Mouse (Mus musculus): ENCODE results near the gene Limch1. TPM values are rescaled to one million over a fixed set of nuclear protein-coding genes. Genes with fewer than 3 reads are reported as not detected.

Limch1 gene
- total RNA-seq, 2 experiments from 2014 or later = 99.5 to 124 TPM

DNA sequence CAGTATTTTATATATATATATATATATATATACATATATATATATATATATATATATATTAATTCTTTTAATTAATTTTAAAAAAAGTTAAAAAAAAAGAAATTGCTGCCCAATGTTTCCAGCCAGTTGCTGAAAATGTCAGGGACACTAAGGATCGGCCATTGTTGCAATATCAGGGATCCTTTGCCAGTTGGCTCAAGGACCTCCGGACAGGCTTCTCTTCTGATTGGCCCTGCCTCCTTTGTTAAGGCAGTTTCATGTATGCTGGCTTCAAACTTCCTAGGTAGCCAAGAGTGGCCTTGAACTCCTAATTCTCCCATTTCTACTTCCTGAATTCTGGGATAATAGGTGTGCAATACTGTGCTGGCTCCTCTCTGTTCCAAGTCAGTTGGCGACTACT lies 6.3 kb upstream of the Limch1 start:
- DNase-seq (ENCODE audit: low spot score in 2 of 2) = no peak
- intact Hi-C loops (cut with DNase I) = no loop called here

GRCm38 (mm10) chr5:66745996-66746681 lies 512 bp downstream of the Limch1 start:
- intact Hi-C loops (cut with DNase I) = loop anchor here (5.0 kb wide), 1 partner anchor 151 kb away; no protein-coding TSS in a partner anchor
- DNase-seq (ENCODE audit: low spot score in 2 of 2) = peak; percentile 68 to 69

GRCm38 (mm10) chr5:66746761-66747160 lies 1.1 kb downstream of the Limch1 start:
- no peak for DNase-seq (ENCODE audit: low spot score in 2 of 2)
- intact Hi-C loops (cut with DNase I) = loop anchor here (5.0 kb wide), 1 partner anchor 151 kb away; no protein-coding TSS in a partner anchor

DNA sequence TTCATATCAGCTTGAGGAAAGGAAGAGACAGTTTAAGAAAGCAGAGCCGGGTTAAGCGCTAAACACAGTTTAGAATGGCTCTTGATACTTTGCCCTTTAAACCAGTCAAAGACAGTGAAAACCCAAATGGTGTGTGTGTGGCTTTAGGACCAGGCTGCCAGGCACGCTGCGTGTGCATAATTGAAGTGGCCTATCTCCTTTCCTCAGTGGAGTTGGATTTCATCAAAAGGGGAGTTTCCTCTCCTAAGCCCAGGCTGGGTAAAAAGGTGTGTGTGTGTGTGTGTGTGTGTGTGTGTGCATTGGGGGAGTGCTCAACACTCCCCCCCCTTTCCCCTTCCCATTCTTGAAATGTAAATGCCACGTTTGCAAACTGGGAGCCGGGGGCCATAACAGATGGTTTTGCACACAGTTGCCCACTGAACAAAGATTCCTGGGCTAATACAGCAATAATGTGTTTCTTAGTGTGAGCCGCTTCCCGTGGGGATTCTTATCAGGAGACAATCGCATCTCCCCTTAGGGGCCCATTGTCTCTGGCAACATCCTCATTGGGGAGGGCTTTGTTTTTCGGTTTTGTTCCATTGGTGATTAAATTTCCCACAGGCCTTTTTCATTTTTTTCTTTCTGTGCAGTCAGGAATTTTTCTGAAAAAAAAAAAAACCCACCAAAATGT lies 2.3 kb downstream of the Limch1 start:
- intact Hi-C loops (cut with DNase I) = loop anchor here (5.0 kb wide), 1 partner anchor 149 kb away; no protein-coding TSS in a partner anchor
- no peak for DNase-seq (ENCODE audit: low spot score in 2 of 2)

GRCm38 (mm10) chr5:66748448-66749115 lies 3.0 kb downstream of the Limch1 start:
- no peak for DNase-seq (ENCODE audit: low spot score in 2 of 2)
- intact Hi-C loops (cut with DNase I) = loop anchor here (5.0 kb wide), 1 partner anchor 149 kb away; no protein-coding TSS in a partner anchor

DNA sequence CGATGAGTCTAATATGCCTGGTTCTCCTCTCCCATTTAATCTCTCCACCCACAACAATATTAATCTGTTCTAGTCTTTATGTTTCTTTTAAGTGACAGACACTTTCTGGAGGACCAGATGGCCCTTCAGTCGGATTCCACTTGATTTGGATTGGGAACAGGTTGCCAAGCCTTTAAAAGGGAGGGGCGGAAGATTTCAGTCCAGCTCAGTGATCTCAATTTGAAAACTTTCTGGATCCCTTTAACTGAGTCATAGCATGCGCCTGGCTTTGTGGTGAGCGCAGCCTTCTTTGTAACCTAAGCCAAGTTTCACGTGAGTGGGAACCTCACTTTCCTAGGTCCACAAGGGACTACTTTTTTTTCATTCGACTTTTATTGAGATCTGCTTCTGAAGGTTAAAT lies 5.0 kb downstream of the Limch1 start:
- DNase-seq (ENCODE audit: low spot score in 2 of 2) = no peak
- intact Hi-C loops (cut with DNase I) = no loop called here

- intact Hi-C loops (cut with DNase I) = no loop called here
- DNase-seq (ENCODE audit: low spot score in 2 of 2) = no peak
Observed at GRCm38 (mm10) chr5:66751332-66751980, 5.8 kb downstream of the Limch1 start.

- no peak for DNase-seq (ENCODE audit: low spot score in 2 of 2)
- intact Hi-C loops (cut with DNase I) = no loop called here
Observed at GRCm38 (mm10) chr5:66753620-66754019, 8.0 kb downstream of the Limch1 start.

GRCm38 (mm10) chr5:66756821-66757705 lies 11.4 kb downstream of the Limch1 start:
- peak; percentile 36 to 55 for DNase-seq (ENCODE audit: low spot score in 2 of 2)
- intact Hi-C loops (cut with DNase I) = no loop called here

DNA sequence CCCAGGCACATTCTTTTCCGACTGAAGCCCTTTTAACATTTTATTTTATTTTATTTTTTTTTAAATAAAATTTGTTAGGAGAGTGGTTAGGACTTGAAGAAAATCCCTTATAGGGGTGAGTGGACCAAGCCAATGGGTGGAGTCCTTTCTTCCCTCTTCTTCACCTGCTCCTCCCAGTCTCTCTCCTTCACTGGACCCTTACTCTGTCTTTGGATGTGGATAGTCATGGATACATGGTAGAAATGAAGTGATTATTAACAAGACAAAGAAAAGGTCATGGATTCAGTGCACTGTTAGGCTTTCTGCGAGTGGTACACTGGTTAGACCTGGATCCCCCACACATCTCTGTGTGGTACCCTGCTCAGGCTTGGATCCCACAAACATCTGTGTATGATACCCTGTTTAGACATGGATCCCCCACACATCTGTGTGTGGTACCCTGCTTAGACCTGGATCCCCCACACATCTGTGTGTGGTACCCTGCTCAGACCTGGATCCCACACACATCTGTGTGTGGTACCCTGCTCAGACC lies 12.1 kb downstream of the Limch1 start:
- intact Hi-C loops (cut with DNase I) = no loop called here

DNA sequence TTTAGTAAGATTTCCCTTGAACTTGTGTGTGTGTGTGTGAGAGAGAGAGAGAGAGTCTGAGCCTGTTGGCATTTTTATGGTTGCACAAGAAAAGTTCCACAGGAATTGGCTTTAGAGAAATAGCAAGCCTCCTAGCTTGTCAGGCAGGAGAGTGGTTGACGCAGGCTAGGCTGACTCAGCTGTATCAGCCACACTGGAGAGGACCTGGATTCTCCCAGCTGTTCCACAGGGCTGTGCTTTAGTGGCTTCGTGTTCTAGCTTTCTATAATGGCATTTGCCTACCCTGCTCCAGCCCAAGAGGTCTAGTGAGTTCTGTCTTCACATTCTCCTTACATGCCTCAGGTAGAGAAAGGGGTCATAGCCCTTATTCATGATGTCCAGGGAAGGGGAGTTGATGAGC lies 13.7 kb downstream of the Limch1 start:
- intact Hi-C loops (cut with DNase I) = no loop called here
- DNase-seq (ENCODE audit: low spot score in 2 of 2) = peak in 1 of 2 experiments; percentile 45

More for the DNA sequence above, 12.1 kb downstream of the Limch1 start:
- DNase-seq (ENCODE audit: low spot score in 2 of 2) = no peak

DNA sequence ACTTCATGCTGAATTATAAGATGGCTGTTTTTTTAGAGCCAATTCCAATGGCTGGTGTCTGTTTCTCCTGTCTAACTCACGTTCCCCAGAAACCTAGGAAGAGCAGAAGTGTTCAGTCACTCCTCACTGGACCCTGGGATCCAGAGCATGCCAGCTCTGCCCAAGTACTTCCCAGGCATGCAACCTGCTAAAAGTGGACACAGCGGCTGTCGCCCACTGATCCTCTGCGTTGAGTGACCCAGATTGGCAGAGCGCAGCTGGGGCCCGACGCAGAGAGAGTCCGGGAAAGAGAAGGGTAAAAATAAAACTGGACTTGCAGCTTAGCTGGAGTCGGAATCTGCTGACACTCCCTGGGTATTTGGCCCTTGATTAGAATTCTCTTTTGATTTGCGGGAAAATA lies 15.1 kb downstream of the Limch1 start:
- intact Hi-C loops (cut with DNase I) = no loop called here
- DNase-seq (ENCODE audit: low spot score in 2 of 2) = peak in 1 of 2 experiments; percentile 68

- intact Hi-C loops (cut with DNase I) = no loop called here
- DNase-seq (ENCODE audit: low spot score in 2 of 2) = no peak
Observed at GRCm38 (mm10) chr5:66762006-66762405, 16.4 kb downstream of the Limch1 start.

DNA sequence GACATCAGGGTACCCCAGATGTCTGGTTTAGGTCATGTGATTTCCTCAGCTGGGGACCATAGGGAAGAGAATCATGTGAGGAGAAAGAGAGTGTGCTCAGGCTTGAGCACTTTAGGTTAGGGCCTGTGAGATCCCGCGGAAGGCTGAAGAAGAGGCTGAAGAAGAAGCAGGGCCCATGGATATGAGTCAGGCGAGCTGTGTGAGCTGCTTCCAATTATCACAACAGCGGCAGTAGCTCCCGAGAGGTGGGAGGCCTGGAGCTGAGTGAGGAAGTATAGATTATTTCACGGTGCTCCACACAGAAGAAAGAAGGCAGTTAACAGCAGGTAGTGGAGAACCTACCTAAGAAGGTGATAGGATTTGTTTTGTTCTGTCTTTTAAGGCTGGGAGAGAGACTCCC lies 18.5 kb downstream of the Limch1 start:
- intact Hi-C loops (cut with DNase I) = no loop called here
- DNase-seq (ENCODE audit: low spot score in 2 of 2) = peak in 1 of 2 experiments; percentile 37

DNA sequence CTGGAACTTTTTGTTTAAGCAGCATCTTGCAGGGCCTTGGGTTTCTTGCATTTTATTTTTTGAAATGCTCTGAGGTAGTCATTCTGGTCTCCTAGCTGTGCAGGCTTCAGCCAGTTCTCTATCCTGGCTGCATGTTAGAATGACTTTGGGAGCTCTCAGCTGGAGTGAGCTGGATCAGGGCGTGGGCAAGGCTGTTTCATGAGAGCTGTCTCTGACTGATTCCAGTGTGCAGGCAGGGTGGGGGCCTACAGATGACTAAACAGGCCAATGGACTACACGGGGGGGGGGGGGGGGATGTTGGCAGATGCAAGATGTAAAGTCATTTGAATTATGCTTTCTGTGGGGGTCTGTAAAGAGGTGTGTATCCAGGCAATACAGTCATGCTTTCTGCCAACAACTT lies 20.3 kb downstream of the Limch1 start:
- intact Hi-C loops (cut with DNase I) = no loop called here
- no peak for DNase-seq (ENCODE audit: low spot score in 2 of 2)

DNA sequence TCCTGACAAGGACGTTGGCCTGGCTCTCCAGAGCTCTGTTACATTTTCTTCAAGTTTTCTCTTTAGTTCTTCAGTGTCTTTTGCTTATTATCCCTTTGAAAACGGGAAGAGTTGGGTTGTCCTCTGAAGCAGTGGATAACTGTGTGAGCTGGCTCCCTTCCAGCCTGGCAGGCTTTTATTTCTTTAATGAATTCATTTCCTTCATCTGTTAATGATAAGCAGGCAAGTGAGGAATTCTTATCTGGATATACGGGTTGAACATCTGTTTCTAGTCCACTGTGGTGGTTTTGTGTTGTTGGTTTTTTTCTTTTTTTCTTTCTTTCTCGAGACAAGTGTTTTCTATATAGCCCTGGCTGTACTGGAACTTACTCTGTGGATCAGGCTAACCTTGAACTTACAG lies 22.4 kb downstream of the Limch1 start:
- DNase-seq (ENCODE audit: low spot score in 2 of 2) = no peak
- intact Hi-C loops (cut with DNase I) = no loop called here

DNA sequence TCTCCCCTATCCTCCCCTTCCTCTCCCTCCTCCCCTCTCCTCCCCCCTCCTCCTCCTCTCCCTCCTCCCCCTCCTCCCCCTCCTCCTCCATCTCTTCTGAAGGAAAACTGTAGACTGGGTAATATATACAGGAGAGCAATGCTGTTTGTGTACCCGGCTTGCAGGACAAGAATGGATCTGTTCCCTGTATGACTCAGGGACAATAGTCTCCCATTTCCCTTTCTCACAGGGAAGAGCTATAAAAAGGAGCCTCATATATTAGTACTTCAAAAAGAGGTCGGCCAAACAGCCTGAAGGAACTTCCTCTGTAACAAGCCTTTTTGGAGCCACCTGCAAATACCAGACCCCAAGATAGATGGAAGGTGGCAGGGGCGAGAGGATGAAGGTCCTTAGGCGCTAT lies 23.4 kb downstream of the Limch1 start:
- intact Hi-C loops (cut with DNase I) = no loop called here
- DNase-seq (ENCODE audit: low spot score in 2 of 2) = no peak

DNA sequence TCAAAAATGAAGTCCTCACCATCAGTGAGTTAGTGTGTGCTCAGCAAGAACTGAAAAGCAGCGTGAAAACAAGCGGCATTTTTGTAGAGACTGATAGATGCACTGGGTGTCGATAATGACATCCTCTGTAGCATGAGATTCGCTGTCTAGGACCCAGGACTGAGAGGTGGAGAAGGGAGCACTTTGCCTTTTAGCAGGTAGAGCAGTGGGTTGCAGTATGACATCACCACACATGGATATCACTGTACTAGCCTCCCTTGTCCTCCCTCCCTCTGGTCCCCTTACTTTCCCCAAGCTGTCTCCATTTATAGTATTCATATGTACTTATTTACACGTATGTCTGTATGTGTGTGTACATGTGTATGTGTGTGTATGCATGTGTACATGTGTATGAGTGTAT lies 23.9 kb downstream of the Limch1 start:
- intact Hi-C loops (cut with DNase I) = no loop called here
- DNase-seq (ENCODE audit: low spot score in 2 of 2) = no peak
